Mouse (Mus musculus) adrenal gland (tissue): Measurements from ENCODE around the gene Prepl.

Source experiments
- intact Hi-C: fragments of 180-260 bp; cut with DNase I; formaldehyde crosslinking; loops from one replicate; pipeline ENCODE4 v1.15.1; 2025

The Prepl gene

GRCm38 (mm10) chr17:85024237-85024636 is 65.8 kb downstream of the Prepl start:
- intact Hi-C loops: loop anchor here (5.0 kb wide), 1 partner anchor 147 kb away; no protein-coding TSS in a partner anchor

- intact Hi-C loops: loop anchor here (5.0 kb wide), 1 partner anchor 146 kb away; no protein-coding TSS in a partner anchor
Measured at GRCm38 (mm10) chr17:85023247-85024167, 66.5 kb downstream of the Prepl start.

- intact Hi-C loops: loop anchor here (5.0 kb wide), 1 partner anchor 143 kb away; no protein-coding TSS in a partner anchor
Measured at GRCm38 (mm10) chr17:85020343-85020742, 69.7 kb downstream of the Prepl start.

GRCm38 (mm10) chr17:85018794-85019193 is 71.2 kb downstream of the Prepl start:
- intact Hi-C loops: no loop called here

- intact Hi-C loops: no loop called here
Measured at GRCm38 (mm10) chr17:85018344-85018743, 71.7 kb downstream of the Prepl start.

- intact Hi-C loops: no loop called here
Measured at GRCm38 (mm10) chr17:85014632-85015031, 75.4 kb downstream of the Prepl start.

- intact Hi-C loops: no loop called here
Measured at GRCm38 (mm10) chr17:85013485-85013884, 76.6 kb downstream of the Prepl start.
